7 mouse cellular contexts compared by ENCODE assay signal in the genomic region with DNA sequence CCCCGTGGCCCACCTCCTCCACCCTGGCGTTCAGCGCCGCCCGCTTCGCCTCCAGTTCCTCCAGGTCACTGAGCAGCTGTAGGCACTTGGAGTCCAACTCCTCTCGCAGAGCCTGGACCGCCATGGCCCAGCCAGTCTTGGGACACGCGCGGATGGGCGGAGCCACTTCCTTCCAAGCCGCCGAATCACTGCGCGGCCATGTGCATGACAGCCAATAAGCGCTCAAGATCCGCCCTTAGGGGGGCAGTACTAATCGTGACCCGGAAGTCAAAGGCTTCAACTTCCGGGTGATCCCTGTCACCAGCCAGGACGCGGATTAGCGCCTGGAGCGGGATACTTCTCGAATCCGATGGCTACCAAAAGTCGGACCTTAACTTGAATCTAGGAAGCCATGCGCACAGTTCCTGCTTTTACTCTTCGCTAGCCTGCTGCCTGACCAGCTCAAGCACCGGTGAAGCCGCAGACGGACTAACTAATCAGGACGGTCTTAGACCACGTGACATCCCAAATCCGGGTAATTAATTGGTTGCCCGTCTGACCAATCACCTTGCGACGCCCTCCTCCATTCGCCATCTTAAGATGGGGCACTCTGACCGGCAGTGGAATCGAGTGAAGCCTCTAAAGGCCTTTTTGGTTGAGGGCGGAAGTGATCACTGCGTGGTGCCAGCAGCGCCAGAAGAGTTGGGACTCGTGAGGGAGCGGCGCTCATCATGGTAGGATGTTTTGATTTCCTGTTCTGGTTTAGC. TPM values are rescaled to one million over a fixed set of nuclear protein-coding genes. Genes with fewer than 3 reads are reported as not detected.
DNase-seq lines count a peak whose midpoint lies in the region; ATAC-seq lines count a peak whose summit lies in the region.

Gene Ccdc115, minus strand, starts transcription at position 458 of the 746 bp plus-strand sequence.
Gene Imp4, plus strand, starts transcription at position 637 of the 746 bp plus-strand sequence.

- H3K4me2 ChIP-seq in embryonic facial prominence, embryonic 11.5 days (ENCODE audit: low read depth, low read length), result peak within 1 kb of the TSS; percentile 61
- H3K4me2 ChIP-seq in midbrain, embryonic 13.5 days (replicated peaks), result peak within 1 kb of the TSS; percentile 79

- peak within 1 kb of the TSS; percentile 73 for H3K4me3 ChIP-seq in embryonic facial prominence, embryonic 11.5 days (ENCODE audit: low read depth, low read length)
- H3K4me3 ChIP-seq in limb, embryonic 10.5 days, result peak within 1 kb of the TSS; percentile 81
- H3K4me3 ChIP-seq in midbrain, embryonic 13.5 days (replicated peaks), result peak within 1 kb of the TSS; percentile 81

- H3K9me3 ChIP-seq in embryonic facial prominence, embryonic 11.5 days (replicated peaks; ENCODE audit: control insufficient read depth, low read length), result no peaks in the 10 kb centered on the region
- H3K9me3 ChIP-seq in limb, embryonic 10.5 days (replicated peaks), result no peaks in the 10 kb centered on the region
- no peaks in the 10 kb centered on the region for H3K9me3 ChIP-seq in midbrain, embryonic 13.5 days

- DNase-seq in adrenal gland, postnatal 14 days, result peak; percentile 96
- DNase-seq in embryonic facial prominence, embryonic 11.5 days (ENCODE audit: low spot score), result peak; percentile 99
- peak; percentile 97 for DNase-seq in kidney, adult 11 months
- DNase-seq in limb, embryonic 10.5 days (ENCODE audit: low spot score), result peak; percentile 95
- peak; percentile 98 for DNase-seq in spleen, adult 12 weeks (ENCODE audit: low spot score)

- H3K27me3 ChIP-seq in embryonic facial prominence, embryonic 11.5 days (ENCODE audit: control insufficient read depth, insufficient read depth, low read length), result no peaks in the 10 kb centered on the region
- no peaks in the 10 kb centered on the region for H3K27me3 ChIP-seq in limb, embryonic 10.5 days (ENCODE audit: low read depth, poor library complexity, severe bottlenecking)
- H3K27me3 ChIP-seq in midbrain, embryonic 13.5 days, result no peaks in the 10 kb centered on the region

- ATAC-seq in embryonic facial prominence, embryonic 11.5 days (replicated peaks; ENCODE audit: insufficient number of reproducible peaks, low FRiP score, low TSS enrichment, low read depth), result peak; percentile 96
- ATAC-seq in granulocyte monocyte progenitor cell, adult 5-6 weeks (replicated peaks; ENCODE audit: poor library complexity, severe bottlenecking), result peak; percentile 80
- ATAC-seq in midbrain, embryonic 13.5 days, result peak; percentile 97

- H3K9ac ChIP-seq in embryonic facial prominence, embryonic 11.5 days (replicated peaks; ENCODE audit: low read length), result peak within 1 kb of the TSS; percentile 73
- H3K9ac ChIP-seq in midbrain, embryonic 13.5 days (replicated peaks), result peak within 1 kb of the TSS; percentile 69

- 0% methylated on average over 48 of the region's 48 CpGs for WGBS in embryonic facial prominence, embryonic 11.5 days
- WGBS in limb, embryonic 10.5 days, result under 1% methylated on average over 48 of the region's 48 CpGs
- under 1% methylated on average over 48 of the region's 48 CpGs for WGBS in midbrain, embryonic 13.5 days

- peak within 1 kb of the TSS; percentile 62; the same call in 1 of the 2 replicates for H3K27ac ChIP-seq in embryonic facial prominence, embryonic 11.5 days (replicated peaks; ENCODE audit: low read depth, low read length)
- peak within 1 kb of the TSS; percentile 85 for H3K27ac ChIP-seq in limb, embryonic 10.5 days
- H3K27ac ChIP-seq in midbrain, embryonic 13.5 days, result peak within 1 kb of the TSS; percentile 56

- H3K4me1 ChIP-seq in embryonic facial prominence, embryonic 11.5 days (ENCODE audit: control insufficient read depth, insufficient read depth, low read length), result no peaks in the 10 kb centered on the region
- H3K4me1 ChIP-seq in limb, embryonic 10.5 days, result peaks cover 15% of the 10 kb centered on the region
- peaks cover 20% of the 10 kb centered on the region for H3K4me1 ChIP-seq in midbrain, embryonic 13.5 days (replicated peaks)

- peaks cover 9% of the 10 kb centered on the region for H3K36me3 ChIP-seq in embryonic facial prominence, embryonic 11.5 days (replicated peaks; ENCODE audit: control insufficient read depth, insufficient read depth, low read depth, low read length)
- H3K36me3 ChIP-seq in limb, embryonic 10.5 days, result peaks cover 41% of the 10 kb centered on the region
- H3K36me3 ChIP-seq in midbrain, embryonic 13.5 days, result peaks cover 30% of the 10 kb centered on the region

RNA-seq across cellular contexts. Expression of gene Ccdc115, which starts in this region (rescaled TPM):
- 16.4 and 20.9 TPM in 2 replicates for total RNA-seq in adrenal gland, postnatal 14 days (2021)
- polyA plus RNA-seq in embryonic facial prominence, embryonic 11.5 days (2014; fragmentation: Nextera tagmentation; extraction: Ambion mirVana), result 51.9 and 55.4 TPM in 2 replicates
- total RNA-seq in granulocyte monocyte progenitor cell, adult 5-6 weeks (2014; fragmentation: Nextera tagmentation), result 45.7 and 60.2 TPM in 2 replicates
- total RNA-seq in granulocyte monocyte progenitor cell, adult 5-6 weeks (2017), result 70.6 and 81.4 TPM in 2 replicates
- polyA plus RNA-seq in limb, embryonic 10.5 days (2016; fragmentation: Nextera tagmentation; extraction: Ambion mirVana), result 52.0 and 55.9 TPM in 2 replicates
- 73.2 and 77.3 TPM in 2 replicates for polyA plus RNA-seq in midbrain, embryonic 13.5 days (2015; fragmentation: Nextera tagmentation; extraction: Ambion mirVana)

RNA-seq across cellular contexts. Expression of gene Imp4, which starts in this region (rescaled TPM):
- total RNA-seq in adrenal gland, postnatal 14 days (2021), result 59.8 and 61.0 TPM in 2 replicates
- polyA plus RNA-seq in embryonic facial prominence, embryonic 11.5 days (2014; fragmentation: Nextera tagmentation; extraction: Ambion mirVana), result 93.4 and 104 TPM in 2 replicates
- total RNA-seq in granulocyte monocyte progenitor cell, adult 5-6 weeks (2014; fragmentation: Nextera tagmentation), result 45.9 and 50.4 TPM in 2 replicates
- 26.2 and 35.9 TPM in 2 replicates for total RNA-seq in granulocyte monocyte progenitor cell, adult 5-6 weeks (2017)
- 126 and 158 TPM in 2 replicates for polyA plus RNA-seq in limb, embryonic 10.5 days (2016; fragmentation: Nextera tagmentation; extraction: Ambion mirVana)
- polyA plus RNA-seq in midbrain, embryonic 13.5 days (2015; fragmentation: Nextera tagmentation; extraction: Ambion mirVana), result 62.6 and 63.1 TPM in 2 replicates

Comparison
In these comparisons a context has a peak if more than half of its experiments do, and no peak if none do; other contexts are left out.
1. Peak in every context shown above with its lines: DNase-seq, ATAC-seq, H3K4me3 ChIP-seq and H3K27ac ChIP-seq.